Mouse (Mus musculus) small intestine, adult 2 months (tissue): ENCODE data around the gene Ccnc.

Source experiments
- CTCF ChIP-seq: fragments of 200-500 bp; IDR thresholded peaks from 2 replicates; pipeline ENCODE4 v1.5.1; 2012; ENCODE audit warnings: low read depth, mild to moderate bottlenecking, control low read depth, inconsistent platforms, low read length, moderate library complexity, mixed read lengths; ENCODE audit not compliant: insufficient replicate concordance, insufficient read length; ENCODE audit errors: extremely low read depth
- POLR2A ChIP-seq: fragments of 200-500 bp; IDR thresholded peaks from 2 replicates; pipeline ENCODE4 v1.6.1; 2012; ENCODE audit warnings: low read depth, mild to moderate bottlenecking, control low read depth, inconsistent platforms, low read length, moderate library complexity

DNA sequence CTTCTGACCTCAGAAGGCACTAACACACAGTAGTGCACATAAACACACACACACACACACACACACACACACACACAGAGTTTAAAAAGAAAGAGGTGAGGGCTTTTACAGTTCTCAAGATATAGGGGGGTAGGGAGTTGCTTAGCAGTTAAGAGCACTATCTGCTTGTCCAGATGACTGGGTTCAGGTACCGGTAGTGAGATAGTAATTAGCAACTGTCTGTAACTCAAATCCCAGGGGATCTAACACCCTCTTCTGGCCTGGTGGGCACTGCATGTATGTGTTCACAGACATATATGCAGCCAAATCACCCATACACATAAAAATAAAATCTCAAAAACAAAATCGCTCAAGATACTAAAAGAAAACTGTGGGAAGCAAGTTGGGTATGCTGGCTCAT, 74.1 kb downstream of the Ccnc start:
- TF ChIP-seq POLR2A (no peak), CTCF (no peak)
